Mouse (Mus musculus) right cerebral cortex, postnatal 14 days (tissue): ENCODE measurements at regions not wholly inside any gene's neighbourhood (a gene's known extent, or its start where the extent isn't known, plus 50 kb on each side); places are given as distances from the start of the nearest gene placed in this dataset.
"Not testable (repeated sequence)": the region's sequence is repeated elsewhere in the genome, so short reads cannot be mapped to it uniquely, and the experiment has no call there.

Source experiments
- DNase-seq: peaks from one replicate; pipeline ENCODE4 v3.0.0; 2022

- no peak for DNase-seq
Observed at GRCm38 (mm10) chr14:17347286-17347685, 312.8 kb upstream of the Thrb start.

DNA sequence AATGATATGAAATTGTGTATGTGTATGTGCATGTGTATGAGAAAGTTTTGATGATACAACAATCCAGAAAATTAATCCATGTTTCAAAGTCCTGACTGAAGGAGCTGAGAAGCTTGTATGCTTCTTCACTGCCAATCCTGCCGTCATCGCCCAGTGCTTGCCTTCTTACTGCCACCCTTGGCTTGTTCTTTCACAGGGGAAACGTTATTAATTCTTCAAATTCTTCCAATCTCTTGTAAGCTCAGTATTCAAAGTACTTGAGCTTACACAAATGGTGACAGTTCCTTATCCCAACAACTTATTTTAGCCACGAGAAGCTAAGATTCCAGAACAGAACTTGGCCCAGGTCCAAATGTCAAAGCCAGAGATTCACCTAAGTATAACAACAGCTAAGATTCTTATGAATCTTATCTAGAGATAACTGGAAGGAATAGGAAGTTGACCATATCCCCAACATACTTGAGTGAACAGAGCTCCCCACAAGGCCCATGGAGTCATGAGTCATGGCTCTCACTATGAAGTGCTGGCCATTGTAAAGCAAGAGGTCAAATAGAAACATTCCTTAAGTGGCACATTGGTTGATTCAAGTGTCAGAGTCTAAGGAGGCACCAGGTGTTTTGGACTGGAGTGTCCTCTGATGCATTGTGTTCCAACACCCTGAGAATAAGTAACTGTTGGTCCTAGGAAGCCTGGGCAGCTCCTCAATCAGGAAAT, 307.6 kb upstream of the Thrb start:
- no peak for DNase-seq

- no peak for DNase-seq
Observed at GRCm38 (mm10) chr14:17361910-17362309, 298.2 kb upstream of the Thrb start.

GRCm38 (mm10) chr14:17402751-17403479, 257.1 kb upstream of the Thrb start:
- peak; percentile 50 for DNase-seq

DNA sequence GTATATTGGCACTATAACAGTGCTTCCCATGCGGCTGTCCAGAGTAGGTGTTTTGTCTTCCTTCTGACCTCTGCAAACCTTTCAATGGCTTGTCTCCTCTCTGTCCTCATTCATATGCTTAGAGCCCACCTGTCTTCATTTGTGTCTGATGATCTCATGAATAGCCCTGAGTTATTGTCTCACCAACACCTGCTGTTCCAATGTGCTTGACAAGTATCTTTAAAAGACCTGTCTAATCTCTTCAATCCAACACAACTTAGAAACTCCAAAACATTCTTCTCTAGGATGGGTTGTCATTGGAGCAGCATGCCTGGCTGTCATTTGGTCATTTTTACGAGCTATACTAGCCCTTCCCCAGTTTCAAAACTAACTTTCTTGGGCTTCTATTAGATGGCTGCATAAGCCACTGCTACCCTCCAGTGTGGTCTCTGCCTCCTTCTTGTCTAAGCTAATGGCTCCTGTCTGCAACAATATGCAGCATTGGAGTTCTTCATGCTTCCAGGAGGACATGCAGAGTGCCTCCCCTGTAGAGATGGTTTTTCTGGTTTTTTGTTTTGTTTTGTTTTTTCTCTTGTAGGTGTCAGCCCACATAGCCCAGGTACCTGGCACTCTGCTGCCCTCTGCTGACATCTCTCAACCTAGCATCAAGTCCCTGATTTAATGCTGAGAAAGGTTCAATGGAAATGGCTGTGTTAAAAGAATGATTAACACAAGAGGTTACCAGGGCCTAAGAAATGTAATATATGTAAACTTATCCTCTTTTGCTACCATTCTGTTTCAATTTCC, 254.3 kb upstream of the Thrb start:
- DNase-seq = peak; percentile 47

DNA sequence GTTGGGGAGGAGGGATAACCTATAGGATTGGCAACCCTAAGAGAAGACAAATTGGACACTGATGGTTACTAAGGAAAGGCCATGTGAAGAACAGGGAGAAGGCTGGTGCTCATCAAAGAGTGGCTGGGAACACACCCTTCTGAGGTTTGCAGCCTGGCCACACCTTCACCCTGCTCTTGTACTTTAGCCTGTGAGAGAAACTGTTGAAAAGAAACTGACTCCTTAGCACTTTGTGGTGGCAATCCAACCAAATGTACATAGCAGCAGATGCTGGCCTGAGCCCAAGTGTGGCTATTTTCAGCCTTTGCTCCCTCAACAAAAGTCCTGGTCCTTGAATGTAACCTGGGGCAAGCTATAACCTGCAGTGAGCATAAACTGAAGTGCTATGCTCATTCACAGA, 253.2 kb upstream of the Thrb start:
- no peak for DNase-seq

GRCm38 (mm10) chr14:17408343-17408742, 251.7 kb upstream of the Thrb start:
- DNase-seq = no peak

- DNase-seq = no peak
Observed at GRCm38 (mm10) chr14:17408813-17409212, 251.2 kb upstream of the Thrb start.

DNA sequence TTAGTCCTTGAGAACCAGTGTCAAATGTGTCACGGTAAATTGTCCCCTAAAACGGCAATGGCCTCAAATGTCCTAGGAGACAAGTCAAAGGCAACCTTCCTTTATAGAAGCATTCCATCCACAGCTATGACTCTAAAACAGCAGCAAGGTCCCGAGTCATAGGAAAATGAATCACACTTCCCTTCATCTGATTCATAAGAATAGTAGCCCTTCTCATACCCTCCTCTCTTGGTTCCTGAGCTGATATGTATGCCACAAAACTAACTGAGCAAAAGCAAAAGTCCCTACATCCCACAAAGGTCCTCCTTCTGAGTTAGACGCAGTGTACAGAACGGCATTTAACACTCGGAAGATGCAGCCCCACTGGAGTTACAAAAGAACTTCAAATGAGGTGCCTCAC, 250.6 kb upstream of the Thrb start:
- DNase-seq = no peak

DNA sequence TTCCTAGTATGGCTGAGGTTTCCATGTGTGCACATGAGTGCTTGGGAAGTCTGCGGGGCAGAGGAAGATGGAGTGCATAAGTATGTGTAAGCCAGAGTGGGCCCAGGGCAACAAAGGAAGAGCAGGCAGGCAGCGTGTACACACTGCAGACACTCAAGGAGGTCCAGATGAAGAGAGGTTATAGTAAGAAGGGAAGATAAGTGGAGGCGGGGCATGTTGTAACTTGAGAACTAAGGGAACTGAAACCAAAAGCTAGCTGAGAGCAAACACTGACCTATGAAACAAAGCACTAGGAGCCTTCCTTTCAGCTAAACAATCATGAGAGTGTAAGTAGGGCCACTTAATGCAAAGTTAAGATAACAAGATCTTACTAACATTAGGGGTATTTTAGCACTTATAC, 249.3 kb upstream of the Thrb start:
- no peak for DNase-seq

DNA sequence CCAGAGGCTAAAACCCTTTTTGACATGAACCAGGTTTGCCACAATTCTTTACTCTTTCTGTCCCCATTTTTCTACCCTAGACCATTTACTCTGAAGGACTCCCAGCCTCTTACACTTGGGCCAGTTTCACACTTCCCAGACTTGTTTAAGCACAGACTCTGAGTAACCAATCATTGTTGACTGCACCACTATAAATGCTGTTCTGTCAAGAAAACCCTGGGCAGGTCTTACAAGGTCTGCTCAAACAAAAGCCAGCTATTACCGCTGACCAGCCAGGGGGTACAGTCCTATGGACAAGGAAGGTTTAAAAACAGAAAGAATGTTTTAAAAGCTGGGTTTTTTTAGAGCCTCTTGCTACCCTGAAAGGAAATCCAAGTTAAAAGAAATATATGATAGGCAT, 248.8 kb upstream of the Thrb start:
- DNase-seq = no peak

DNA sequence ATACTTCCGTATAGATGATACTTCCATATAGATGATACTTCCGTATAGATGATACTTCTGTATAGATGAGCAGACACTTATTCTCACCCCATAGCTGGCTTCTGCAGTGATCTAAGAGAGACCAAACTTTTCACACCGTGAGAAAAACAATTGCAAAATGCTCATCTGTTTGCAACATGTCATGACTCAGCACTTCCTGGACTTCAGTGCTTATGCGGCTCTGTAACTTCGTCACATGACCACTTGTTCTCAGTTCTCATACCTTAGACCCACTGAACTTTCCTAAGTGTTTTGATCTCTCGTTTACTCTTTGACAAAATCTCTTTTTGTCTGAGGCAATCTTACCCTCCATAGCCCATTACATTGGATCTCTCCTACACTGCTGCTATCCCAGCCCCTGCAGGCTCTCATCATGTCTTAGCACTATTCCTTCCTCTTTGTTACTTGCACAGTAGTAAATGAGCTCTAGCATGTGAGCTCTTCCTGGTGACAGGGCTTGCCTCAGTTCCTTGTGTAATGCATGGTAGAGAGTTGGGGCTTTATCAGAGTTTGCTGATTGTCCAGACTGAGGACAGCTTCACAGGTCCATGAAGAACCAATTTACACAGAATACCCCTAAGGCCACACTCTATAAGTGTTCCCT, 245.7 kb upstream of the Thrb start:
- no peak for DNase-seq

DNA sequence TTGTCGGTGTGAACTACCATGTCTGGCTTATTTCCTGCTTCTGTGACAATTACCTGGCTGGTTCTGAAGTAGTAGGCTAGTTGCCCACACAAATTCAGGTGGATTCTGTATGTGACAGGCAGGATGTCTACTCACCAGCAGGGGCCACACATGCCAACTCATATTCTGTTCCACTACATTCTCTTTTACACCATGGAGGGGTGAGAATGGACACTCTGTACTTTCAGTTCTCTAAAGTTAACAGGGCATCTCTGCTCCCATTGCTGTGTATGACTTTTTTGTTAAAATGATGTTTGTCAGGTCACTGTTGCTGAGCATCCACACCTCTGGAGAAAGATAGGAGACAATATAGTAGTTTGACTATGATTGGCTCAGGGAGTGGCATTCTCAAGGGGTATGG, 232.3 kb upstream of the Thrb start:
- no peak for DNase-seq

DNA sequence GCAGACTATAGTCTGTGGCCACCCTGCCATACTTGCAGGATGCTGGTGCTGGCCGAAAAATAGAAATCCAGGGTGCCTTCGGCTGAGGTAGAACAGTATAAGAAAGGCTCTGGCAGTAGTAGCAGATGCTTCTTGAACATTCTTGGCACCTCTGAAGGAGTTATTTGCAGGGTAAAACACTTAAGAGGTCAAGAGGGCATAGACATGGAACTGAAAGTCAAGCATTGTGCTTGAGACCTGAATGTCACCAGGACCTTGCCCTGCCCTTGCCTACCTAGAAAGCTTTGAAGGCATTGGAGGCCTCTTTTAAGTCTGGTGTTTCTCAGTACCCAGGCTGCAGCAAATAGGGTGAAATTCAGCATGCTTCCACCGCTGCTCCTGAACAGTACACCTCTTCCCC, 230.9 kb upstream of the Thrb start:
- no peak for DNase-seq

DNA sequence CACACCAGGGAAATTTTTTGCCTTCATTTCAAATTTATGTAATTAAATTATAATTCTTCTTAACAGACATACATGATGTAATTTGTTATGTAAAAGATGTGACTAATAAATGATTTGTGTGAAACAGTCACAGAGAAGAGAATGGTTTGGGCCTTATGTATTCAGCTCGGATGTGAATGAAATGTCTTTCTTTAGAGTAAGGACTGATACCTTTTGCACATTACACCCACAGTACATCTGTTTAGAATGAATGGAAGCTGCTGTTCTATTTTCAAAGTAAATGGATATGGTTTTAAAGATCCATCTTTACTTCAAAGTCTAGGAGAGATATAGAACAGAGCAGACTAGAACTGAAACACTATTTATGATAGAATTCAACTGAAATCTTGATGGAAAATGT, 226.7 kb upstream of the Thrb start:
- DNase-seq = no peak

DNA sequence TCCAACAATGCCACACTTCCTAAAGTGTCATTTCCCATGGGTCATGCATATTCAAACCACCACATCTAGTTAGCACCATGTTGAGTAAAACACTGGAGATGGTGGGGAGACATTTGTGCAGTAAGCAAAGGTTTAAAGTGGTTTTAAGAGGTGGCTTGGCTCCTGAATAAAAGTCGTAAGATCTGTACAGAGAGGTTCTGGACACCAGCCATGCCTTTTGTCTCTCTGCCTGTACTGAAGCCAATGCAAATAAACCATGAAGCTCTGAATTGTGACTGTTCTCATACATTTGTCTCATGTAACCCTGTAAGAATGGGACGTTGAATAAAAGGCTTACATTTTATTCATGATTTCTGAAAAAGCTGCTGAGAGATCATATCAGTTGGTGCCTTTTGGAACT, 202.1 kb upstream of the Thrb start:
- DNase-seq = no peak

DNA sequence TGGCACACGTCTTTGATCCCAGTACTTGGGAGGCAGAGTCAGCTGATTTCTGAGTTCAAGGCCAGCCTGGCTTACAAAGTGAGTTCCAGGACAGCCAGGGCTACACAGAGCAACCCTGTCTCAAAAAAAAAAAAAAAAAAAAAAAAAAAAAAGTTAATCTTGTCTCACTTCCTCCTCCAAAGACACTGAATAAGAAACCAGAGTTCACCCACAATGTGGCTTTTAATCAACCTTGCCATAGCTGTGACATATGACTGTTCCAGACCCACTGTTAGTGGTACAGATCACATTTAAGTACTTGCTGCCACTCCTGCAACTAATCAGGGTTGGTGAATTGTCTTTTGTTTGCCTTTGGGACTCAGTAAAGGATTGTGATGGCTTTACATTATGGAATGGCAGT, 181.1 kb upstream of the Thrb start:
- no peak for DNase-seq

DNA sequence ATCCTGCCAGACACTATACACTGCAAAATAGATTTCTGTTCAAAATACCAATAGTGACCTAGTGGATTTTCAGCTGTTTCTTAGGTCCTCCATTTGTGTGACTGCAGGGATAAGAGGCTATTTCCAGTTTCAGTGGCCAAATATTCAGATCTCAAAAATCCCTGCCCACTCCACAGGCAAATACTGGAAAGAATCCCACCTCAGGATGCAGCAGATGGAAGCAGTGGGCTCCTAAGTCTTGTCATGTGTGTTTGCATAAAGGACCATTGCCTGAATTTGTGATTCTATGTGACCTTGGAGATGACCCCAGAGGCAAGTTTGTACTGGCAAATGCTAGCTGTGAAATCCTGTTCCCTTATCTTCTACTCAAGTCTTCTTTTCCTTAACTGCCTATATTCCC, 175.2 kb upstream of the Thrb start:
- no peak for DNase-seq

GRCm38 (mm10) chr14:17513756-17514155, 146.3 kb upstream of the Thrb start:
- no peak for DNase-seq

DNA sequence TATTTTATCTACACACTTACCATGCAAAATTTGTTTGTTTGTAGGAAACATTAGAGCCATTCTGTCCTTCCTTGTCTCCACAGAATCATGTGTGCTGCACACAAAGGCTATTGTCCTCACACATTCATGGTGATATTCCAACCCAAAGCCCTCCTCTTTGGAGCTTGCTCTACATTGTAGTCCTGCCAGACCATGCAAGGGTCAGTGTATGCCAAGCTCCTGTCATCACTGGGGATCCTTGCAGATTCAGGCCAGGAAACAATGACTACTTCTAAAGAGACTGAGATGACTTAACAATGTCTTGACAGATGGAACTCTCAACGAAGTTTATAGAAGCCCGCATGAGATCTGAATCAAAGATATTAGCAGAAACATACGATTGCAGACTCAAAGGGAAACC, 137.4 kb upstream of the Thrb start:
- DNase-seq = no peak

- DNase-seq = no peak
Observed at GRCm38 (mm10) chr14:17523916-17524315, 136.1 kb upstream of the Thrb start.

DNA sequence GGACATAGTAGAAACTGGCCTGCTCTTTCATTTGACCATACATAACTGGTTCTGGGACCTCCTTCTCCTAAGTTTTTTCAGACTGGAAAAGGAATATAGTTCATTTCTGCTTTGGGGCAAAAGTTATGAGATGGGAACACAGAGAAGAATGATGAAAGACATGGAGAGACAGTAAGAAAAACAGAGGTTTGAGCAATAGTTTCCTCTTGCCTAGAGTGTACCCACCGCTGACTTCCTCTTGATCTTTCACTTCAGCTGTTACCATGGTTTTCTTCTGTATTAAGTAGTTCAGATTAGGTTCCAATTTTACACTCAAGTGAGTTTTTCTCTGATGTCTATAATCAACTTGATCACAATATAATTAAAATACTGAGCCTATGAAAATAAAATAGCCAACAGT, 120.7 kb upstream of the Thrb start:
- no peak for DNase-seq

DNA sequence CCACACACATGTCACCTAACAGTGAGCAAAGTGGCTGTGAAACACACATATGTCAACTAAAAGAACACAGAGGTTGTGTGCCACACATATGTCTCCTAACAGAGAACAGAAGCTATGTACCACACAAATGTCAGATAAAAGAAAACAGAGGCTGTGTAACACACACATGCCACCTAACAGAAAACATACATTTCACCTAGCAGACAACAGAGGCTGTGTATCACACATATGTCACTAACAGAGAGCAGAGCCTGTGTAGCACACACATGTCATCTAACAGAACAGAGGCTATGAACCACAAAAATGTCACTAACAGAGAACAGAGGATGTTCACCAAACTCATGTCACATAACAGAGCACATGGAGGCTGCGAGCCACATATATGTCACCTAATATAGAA, 103.6 kb upstream of the Thrb start:
- no peak for DNase-seq

GRCm38 (mm10) chr14:17560001-17560400, 100.1 kb upstream of the Thrb start:
- DNase-seq = not testable (repeated sequence)
